Mouse (Mus musculus) intestine, embryonic 16.5 days (tissue): ENCODE results near the gene Ttll11. TPM values are rescaled to one million over a fixed set of nuclear protein-coding genes. Genes with fewer than 3 reads are reported as not detected.

ENCODE experiments used
- ATAC-seq: fragments of 200-750 bp; cut with Nextera tagmentation; 2 replicates; pipeline ENCODE4 v1.8.0; 2017; ENCODE audit warnings: moderate TSS enrichment, moderate library complexity
- H3K27ac ChIP-seq: fragments of 300-500 bp; sonication (generic); 2 replicates; pipeline ENCODE4 v1.5.1; 2014; ENCODE audit warnings: mild to moderate bottlenecking, low read length
- H3K27me3 ChIP-seq: fragments of 300-500 bp; sonication (generic); replicated peaks from 2 replicates; pipeline ENCODE4 v1.6.1; 2014; ENCODE audit warnings: low read length, control low read depth, mixed read lengths; ENCODE audit not compliant: control insufficient read depth, insufficient read depth
- H3K36me3 ChIP-seq: fragments of 300-500 bp; sonication (generic); 2 replicates; pipeline ENCODE4 v1.6.1; 2014; ENCODE audit warnings: low read length, control low read depth; ENCODE audit not compliant: control insufficient read depth, insufficient read depth
- H3K4me1 ChIP-seq: fragments of 300-500 bp; sonication (generic); 2 replicates; pipeline ENCODE4 v1.6.1; 2014; ENCODE audit warnings: low read length, control low read depth, mixed read lengths; ENCODE audit not compliant: control insufficient read depth, insufficient read depth
- H3K4me2 ChIP-seq: fragments of 300-500 bp; sonication (generic); 2 replicates; pipeline ENCODE4 v1.6.1; 2014; ENCODE audit warnings: low read depth, low read length, control low read depth
- H3K4me3 ChIP-seq: fragments of 300-500 bp; sonication (generic); 2 replicates; pipeline ENCODE4 v1.5.1; 2014; ENCODE audit warnings: mild to moderate bottlenecking, low read length
- H3K9ac ChIP-seq: fragments of 300-500 bp; sonication (generic); 2 replicates; pipeline ENCODE4 v1.6.1; 2014; ENCODE audit warnings: low read depth, low read length
- H3K9me3 ChIP-seq: fragments of 300-500 bp; sonication (generic); 2 replicates; pipeline ENCODE4 v1.6.1; 2016; ENCODE audit warnings: low read length, control low read depth; ENCODE audit not compliant: control insufficient read depth
- WGBS: fragments of 180-500 bp; shearing (Covaris S2); extraction: QIAGEN DNeasy Blood & Tissue Kit; methylation state at CpG from one replicate; pipeline ENCODE4 v1.1.7; 2014; 5-methylcytosine and 5-hydroxymethylcytosine counted together
- polyA plus RNA-seq: library from polyadenylated mRNA; unstranded; fragments of >200 nt; fragmentation: Nextera tagmentation; extraction: Ambion mirVana; gene quantifications from 2 replicates; pipeline ENCODE4 v1.2.1, GENCODE M21; 2015

Gene Ttll11
- polyA plus RNA-seq = 0.10 and 0.18 TPM in 2 replicates

DNA sequence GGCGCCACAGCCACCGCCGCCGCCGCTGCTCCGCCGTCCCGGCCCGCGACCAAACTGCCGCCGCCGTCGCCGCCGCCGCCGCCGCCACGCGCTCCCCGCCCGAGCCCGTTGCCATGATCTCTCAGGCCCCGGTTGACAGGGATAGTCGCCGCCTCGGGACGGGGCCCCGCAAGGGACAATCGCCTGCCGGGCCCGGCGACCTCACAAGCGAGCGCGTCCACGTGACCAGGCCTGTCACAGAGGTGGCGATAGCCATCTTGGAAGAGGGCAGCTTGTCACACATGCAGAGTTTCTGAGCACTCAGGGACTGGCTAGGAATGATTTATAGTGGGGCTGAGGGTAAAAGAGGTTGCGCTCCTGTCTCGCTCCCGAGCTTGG, at the start of gene Ttll11:
TSS of gene Ttll11 (minus strand) at position 270 of the 378 bp plus-strand sequence.
- peak; percentile 91 for ATAC-seq
- H3K9me3 ChIP-seq = no peaks in the 10 kb centered on the region

DNA sequence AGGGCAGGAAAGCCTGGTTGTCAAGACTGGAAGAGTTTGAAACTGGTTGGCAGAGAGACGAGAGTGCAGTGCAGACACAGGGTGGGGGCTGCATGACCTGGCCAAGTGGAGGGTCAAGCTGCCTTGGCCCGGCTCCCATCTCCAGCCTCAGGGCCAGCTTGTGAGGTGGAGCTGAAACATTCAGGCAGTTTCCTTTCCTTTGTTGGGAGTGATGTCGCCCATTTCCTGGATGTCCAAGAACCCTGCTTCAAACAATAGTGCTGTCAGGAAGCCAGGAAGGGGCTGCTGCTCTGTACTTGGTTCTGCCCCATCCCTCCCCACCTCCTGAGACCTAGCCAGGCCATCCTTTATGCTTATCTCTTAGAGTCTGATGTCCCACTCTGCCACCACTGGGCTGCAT, 43.6 kb upstream of the Ttll11 start:
- H3K4me3 ChIP-seq = no peak overlapping the region
- 54% methylated on average over 3 of the region's 3 CpGs for WGBS
- H3K9me3 ChIP-seq = no peaks in the 10 kb centered on the region
- H3K27me3 ChIP-seq = peaks cover 2% of the 10 kb centered on the region; the same call in 1 of the 2 replicates
- no peaks in the 10 kb centered on the region for H3K4me1 ChIP-seq
- no peaks in the 10 kb centered on the region for H3K36me3 ChIP-seq
- no peak for ATAC-seq
- H3K4me2 ChIP-seq = no peak overlapping the region
- H3K9ac ChIP-seq = no peak overlapping the region
- H3K27ac ChIP-seq = no peak overlapping the region

More for the DNA sequence above, at the start of gene Ttll11:
- H3K4me1 ChIP-seq = peaks cover 8% of the 10 kb centered on the region
- peak within 1 kb of the TSS; percentile 99 for H3K4me2 ChIP-seq
- peak within 1 kb of the TSS; percentile 90 for H3K9ac ChIP-seq
- H3K4me3 ChIP-seq = peak within 1 kb of the TSS; percentile 87
- H3K36me3 ChIP-seq = no peaks in the 10 kb centered on the region
- WGBS = under 1% methylated on average over 40 of the region's 42 CpGs
- H3K27ac ChIP-seq = peak within 1 kb of the TSS; percentile 59
- 0 out of 2 replicates have a peak, but pooled peaks cover 2% of the 10 kb centered on the region for H3K27me3 ChIP-seq

DNA sequence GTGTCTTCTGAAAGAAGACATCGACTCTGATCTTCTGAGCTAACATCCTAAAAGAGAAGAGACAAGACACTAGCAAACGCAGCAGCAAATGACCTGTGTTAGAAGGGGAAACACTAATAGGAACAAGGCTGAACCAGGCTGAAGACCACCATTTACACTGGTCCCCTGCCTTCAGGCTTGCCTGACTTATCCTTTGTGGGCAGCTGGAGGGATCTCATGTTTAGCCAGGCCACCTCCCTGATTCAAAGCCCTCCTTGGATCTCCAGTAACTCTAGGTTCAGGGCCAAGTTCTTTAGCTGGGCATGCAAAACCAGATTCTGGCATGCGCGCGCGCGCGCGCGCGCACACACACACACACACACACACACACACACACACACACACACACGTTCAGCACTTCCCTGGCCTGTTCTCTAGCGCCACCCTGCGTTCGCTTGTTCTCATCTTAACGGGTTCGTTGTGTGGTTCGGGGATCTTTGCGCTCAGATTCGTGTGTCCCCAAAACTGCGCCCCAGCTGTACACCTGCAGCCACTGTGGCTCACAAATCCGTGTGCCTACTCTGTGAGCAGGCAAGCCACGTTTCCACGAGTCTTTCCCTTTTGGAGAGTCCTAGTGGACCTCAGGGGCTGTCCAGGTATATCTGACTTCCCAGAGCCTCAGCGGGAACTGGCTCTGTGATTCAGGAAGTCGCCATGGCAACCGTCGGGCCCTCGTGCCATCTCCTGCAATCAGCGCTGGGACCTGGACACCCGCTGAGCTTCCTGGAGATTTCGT, 41.9 kb upstream of the Ttll11 start:
- ATAC-seq = no peak
- 11% methylated on average over 30 of the region's 32 CpGs for WGBS
- Histone ChIP-seq H3K27ac (no peak overlapping the region), H3K36me3 (no peaks in the 10 kb centered on the region), H3K4me2 (peak overlapping the region; percentile 52), H3K4me3 (peak overlapping the region; percentile 21; the same call in 1 of the 2 replicates), H3K9me3 (no peaks in the 10 kb centered on the region), H3K9ac (no peak overlapping the region), H3K4me1 (no peaks in the 10 kb centered on the region), H3K27me3 (peaks cover 2% of the 10 kb centered on the region; the same call in 1 of the 2 replicates)

DNA sequence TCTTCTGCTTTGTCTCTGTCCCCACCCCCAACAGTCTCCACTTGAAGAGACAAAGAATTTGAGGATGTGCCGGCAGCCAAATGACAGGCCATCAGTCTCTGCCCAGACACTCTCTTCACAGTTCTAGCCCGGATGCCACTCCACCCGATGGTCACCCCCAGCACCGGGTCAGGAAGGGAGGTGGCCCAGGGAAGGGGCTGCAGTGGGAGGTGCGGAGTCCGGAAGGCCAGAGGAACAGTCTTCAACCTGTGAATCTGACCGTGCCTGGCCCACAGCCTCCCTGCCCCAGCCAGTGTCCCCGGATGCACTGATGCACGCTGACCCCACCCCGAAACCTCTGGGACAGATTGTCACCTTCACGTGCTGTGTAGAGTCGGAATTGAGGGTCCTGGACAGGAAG, 33.3 kb upstream of the Ttll11 start:
- H3K9ac ChIP-seq = no peak overlapping the region
- no peaks in the 10 kb centered on the region for H3K9me3 ChIP-seq
- peaks cover 8% of the 10 kb centered on the region for H3K4me1 ChIP-seq
- H3K4me3 ChIP-seq = no peak overlapping the region
- H3K4me2 ChIP-seq = no peak overlapping the region
- peaks cover 31% of the 10 kb centered on the region for H3K27me3 ChIP-seq
- 49% methylated on average over 12 of the region's 12 CpGs for whole genome bisulfite sequencing
- H3K27ac ChIP-seq = no peak overlapping the region
- no peaks in the 10 kb centered on the region for H3K36me3 ChIP-seq
- ATAC-seq = 0 out of 2 replicates have a peak, but pooled peaks have one; percentile 53

DNA sequence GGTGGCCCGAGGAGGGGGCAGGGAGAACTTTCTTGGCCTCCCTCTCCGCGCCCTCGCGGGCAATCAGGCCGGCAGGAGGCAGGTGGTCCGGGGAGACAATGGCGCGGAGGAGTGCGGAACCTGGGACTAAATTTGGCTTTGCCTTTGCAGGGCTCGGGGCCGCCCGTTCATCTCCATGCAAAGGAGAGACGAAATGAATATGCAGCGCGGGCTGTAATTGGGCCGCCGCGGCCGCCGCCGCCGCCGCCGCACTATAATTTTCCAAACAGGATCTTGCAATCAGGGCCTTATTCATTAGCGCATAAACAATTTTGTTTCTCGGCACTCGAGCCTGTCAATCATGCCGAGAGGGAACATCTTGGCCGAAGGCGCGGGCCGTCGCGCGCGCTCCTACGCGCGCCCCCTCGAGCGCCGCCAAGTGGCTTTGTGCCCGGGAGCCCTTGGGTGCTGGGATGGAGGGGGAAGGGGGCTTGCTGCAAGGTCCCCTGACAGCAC, 31.7 kb upstream of the Ttll11 start:
- Histone ChIP-seq H3K9ac (peak overlapping the region; percentile 60), H3K4me1 (peaks cover 8% of the 10 kb centered on the region), H3K4me3 (peak overlapping the region; percentile 47), H3K27ac (no peak overlapping the region), H3K27me3 (peaks cover 31% of the 10 kb centered on the region), H3K9me3 (no peaks in the 10 kb centered on the region), H3K36me3 (no peaks in the 10 kb centered on the region), H3K4me2 (peak overlapping the region; percentile 88)
- peak; percentile 32; the same call in 1 of the 2 replicates for ATAC-seq
- under 1% methylated on average over 44 of the region's 44 CpGs for WGBS

DNA sequence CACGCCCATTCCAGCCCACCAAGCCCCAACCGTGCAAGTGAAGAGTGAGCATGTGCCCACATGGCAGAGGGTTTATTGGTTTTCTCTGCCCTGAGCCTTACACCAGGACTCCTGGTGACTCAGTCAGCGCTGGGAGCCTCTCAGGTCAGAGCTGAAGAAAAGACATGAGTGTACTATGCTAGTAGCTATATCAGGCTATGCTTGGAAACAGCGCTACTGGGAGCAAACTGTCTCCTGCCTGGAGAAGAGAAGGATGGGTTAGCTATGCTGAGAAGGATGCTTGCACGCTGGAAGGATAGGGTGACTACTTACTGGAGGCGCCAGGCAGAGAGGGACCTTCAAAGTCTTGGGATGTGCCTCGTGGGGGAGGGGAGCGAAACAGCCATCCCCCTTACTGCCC, 30.9 kb upstream of the Ttll11 start:
- Histone ChIP-seq H3K4me2 (no peak overlapping the region), H3K4me3 (no peak overlapping the region)
- WGBS = 55% methylated on average over 8 of the region's 8 CpGs

DNA sequence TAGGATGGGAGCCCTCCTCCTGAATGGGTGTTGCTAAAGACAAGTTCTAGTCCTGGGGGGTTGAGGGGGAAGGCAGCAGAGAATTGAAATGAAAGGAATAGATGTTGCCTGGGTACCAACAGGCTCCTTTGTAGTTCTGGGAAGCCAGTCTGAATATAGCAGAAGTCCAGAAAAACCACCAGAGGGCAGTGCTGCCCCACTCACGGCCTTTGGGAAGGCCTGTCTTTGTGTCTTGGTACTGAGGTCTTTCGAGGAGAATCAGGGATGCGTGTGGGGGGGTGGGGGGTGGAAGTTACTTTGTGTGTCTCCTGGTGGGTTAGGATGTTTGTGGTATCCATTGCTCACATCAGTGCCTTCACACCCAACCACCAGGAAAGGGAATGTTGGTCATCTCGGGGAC, 29.7 kb upstream of the Ttll11 start:
- H3K36me3 ChIP-seq = no peaks in the 10 kb centered on the region
- 23% methylated on average over 4 of the region's 4 CpGs for WGBS
- H3K4me2 ChIP-seq = no peak overlapping the region
- ATAC-seq = no peak
- H3K27me3 ChIP-seq = peaks cover 31% of the 10 kb centered on the region
- H3K4me3 ChIP-seq = no peak overlapping the region
- H3K27ac ChIP-seq = no peak overlapping the region
- H3K9ac ChIP-seq = no peak overlapping the region
- peaks cover 8% of the 10 kb centered on the region for H3K4me1 ChIP-seq
- H3K9me3 ChIP-seq = no peaks in the 10 kb centered on the region

More for the DNA sequence above, 30.9 kb upstream of the Ttll11 start:
- no peak for ATAC-seq
- Histone ChIP-seq H3K36me3 (no peaks in the 10 kb centered on the region), H3K9me3 (no peaks in the 10 kb centered on the region), H3K9ac (no peak overlapping the region), H3K4me1 (peaks cover 8% of the 10 kb centered on the region), H3K27ac (no peak overlapping the region), H3K27me3 (peaks cover 31% of the 10 kb centered on the region)

DNA sequence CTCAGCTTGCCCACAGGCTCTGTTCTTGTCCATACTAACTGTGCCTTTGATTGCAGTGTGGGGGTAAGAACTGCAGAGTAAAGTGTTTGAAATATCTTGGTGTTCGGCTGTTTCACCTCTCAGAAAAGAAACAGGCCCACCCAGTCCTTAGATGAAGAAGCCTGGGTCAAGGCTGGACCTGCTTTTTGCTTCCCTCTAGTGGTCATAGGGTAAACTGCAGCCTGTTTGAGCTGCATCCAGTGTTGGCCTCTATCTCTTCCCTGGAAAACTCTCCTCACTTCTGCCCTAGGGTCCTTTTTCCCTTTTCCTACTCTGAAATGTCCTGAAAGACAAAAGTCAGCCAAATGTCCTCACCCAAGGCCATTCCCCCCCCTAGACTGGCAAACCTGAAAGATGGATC, 28.4 kb upstream of the Ttll11 start:
- H3K36me3 ChIP-seq = no peaks in the 10 kb centered on the region
- 19% methylated on average over 1 of the region's 1 CpGs for WGBS
- ATAC-seq = no peak
- no peak overlapping the region for H3K9ac ChIP-seq
- peaks cover 8% of the 10 kb centered on the region for H3K4me1 ChIP-seq
- peaks cover 28% of the 10 kb centered on the region for H3K27me3 ChIP-seq
- no peak overlapping the region for H3K27ac ChIP-seq
- H3K4me2 ChIP-seq = no peak overlapping the region
- H3K9me3 ChIP-seq = no peaks in the 10 kb centered on the region
- H3K4me3 ChIP-seq = no peak overlapping the region

DNA sequence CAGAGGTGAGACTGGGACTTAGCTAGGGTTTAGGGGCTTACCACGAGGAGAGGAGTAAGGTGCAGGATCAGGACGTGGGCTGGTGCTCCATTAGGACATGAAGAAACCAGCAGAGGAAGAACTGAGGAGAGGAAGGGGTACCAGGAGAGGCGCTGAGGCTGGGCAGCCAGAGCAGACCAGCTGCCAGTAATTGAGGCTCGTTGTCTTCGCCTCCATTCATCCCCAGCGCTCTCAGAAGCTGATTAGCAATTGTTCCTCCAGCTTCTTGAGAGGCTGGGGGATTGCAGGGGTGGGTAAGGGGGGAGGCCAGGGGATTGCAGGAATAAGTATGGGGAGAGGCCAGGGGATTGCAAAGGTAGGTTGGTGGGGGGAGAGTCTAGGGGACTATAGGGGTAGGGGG, 22.5 kb upstream of the Ttll11 start:
- no peak overlapping the region for H3K4me2 ChIP-seq
- H3K27me3 ChIP-seq = no peaks in the 10 kb centered on the region
- H3K9ac ChIP-seq = no peak overlapping the region
- no peak for ATAC-seq
- H3K4me1 ChIP-seq = no peaks in the 10 kb centered on the region
- H3K4me3 ChIP-seq = no peak overlapping the region
- 44% methylated on average over 6 of the region's 6 CpGs for WGBS
- H3K27ac ChIP-seq = no peak overlapping the region
- no peaks in the 10 kb centered on the region for H3K9me3 ChIP-seq
- H3K36me3 ChIP-seq = no peaks in the 10 kb centered on the region
